In the genomic region with DNA sequence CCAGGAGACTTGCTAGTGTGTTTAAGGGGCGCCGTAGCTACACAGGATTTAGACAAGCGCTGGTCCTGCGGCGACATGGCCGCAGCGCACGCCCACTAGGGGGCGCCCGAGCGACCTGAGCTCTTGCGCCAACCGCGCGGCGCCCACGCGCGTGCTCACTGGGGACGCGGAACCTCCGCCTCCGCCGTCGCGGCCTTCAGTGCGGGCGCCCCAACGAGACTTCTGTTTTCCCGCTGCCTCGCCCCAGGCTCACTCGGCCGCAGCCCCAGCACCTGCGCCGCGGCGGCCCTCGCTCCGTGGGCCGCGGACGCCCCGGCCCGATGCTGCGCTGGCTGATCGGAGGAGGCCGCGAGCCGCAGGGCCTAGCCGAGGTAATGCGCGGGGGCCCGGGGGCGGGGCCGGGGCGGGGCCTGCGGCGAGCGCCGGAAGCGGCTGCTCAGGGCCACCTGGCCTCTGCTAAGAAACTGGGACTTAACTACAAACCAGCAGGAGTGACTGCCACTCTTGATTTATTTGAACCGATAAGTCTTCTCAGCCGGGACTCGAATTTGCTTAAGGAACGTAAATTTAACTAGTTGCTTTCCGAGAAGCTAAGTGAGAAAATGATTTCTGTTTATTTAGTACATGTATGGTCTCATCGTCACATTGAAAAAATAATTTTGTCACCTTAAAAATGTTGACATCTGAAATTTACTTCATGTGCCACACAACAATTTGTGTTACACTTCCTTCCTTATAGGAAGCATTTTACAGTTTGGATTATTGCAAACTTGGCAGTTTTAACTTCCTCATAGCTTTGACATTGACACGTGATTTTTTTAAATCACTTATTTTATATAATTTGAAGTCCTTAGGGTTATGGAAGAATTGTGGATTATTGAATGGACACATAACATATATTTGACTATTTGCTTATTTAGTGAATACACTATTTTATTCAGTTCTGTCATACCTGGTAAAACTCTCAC, we compare ENCODE assay signal across 8 mouse cellular contexts. TPM values are rescaled to one million over a fixed set of nuclear protein-coding genes. Genes with fewer than 3 reads are reported as not detected.
DNase-seq lines count a peak whose midpoint lies in the region; ATAC-seq and TF ChIP-seq lines count a peak whose summit lies in the region.

Wdr41 (plus strand) TSS at position 126 of the 968 bp plus-strand sequence.

- peaks cover 15% of the 10 kb centered on the region for H3K27me3 ChIP-seq in megakaryocyte, embryonic 14.5 days (replicated peaks)

- H3K9me3 ChIP-seq in megakaryocyte, embryonic 14.5 days: peaks cover 6% of the 10 kb centered on the region

- peak; percentile 16; the same call in 1 of the 2 replicates for TF ChIP-seq POLR2A in cortical plate, adult 2 months (IDR thresholded peaks at IDR 0.05; ENCODE audit: extremely low read depth, insufficient read depth, low read length)

- H3K36me3 ChIP-seq in megakaryocyte, embryonic 14.5 days (replicated peaks; ENCODE audit: low read length): peaks cover 9% of the 10 kb centered on the region

- peak; percentile 54; the same call in 1 of the 2 replicates for TF ChIP-seq CTCF in cortical plate, adult 2 months (IDR thresholded peaks at IDR 0.05; ENCODE audit: extremely low read depth, insufficient read depth, low read length)

- peak; percentile 86 for ATAC-seq in activated CD4-positive, CD25-positive, alpha-beta regulatory T cell, adult 4 months

- no peaks in the 10 kb centered on the region for H3K4me1 ChIP-seq in cortical plate, adult 2 months (ENCODE audit: control insufficient read depth, insufficient read depth, low read length)
- peaks cover 26% of the 10 kb centered on the region for H3K4me1 ChIP-seq in megakaryocyte, embryonic 14.5 days

- DNase-seq in gastrocnemius, adult 8-10 months (ENCODE audit: low spot score in 2 of 2): peak; percentile 86 to 91
- DNase-seq in hindlimb bud, embryonic 11.5 days (ENCODE audit: extremely low spot score, low read depth, low spot score): peak; percentile 83
- DNase-seq in left cerebral cortex, adult 8-10 months (ENCODE audit: low spot score in 2 of 2): peak; percentile 88 to 91
- peak; percentile 93 to 94 for DNase-seq in right cerebral cortex, postnatal 10 days (ENCODE audit: low spot score in 2 of 2)
- peak; percentile 93 for DNase-seq in urinary bladder, postnatal 25 days (ENCODE audit: low spot score)

- peak within 1 kb of the TSS; percentile 97 for H3K27ac ChIP-seq in cortical plate, adult 2 months (ENCODE audit: insufficient read depth, low read length)

- H3K4me3 ChIP-seq in cortical plate, adult 2 months (ENCODE audit: insufficient read depth, low read length): peak within 1 kb of the TSS; percentile 35
- peak within 1 kb of the TSS; percentile 93 for H3K4me3 ChIP-seq in megakaryocyte, embryonic 14.5 days (replicated peaks)

RNA-seq across cellular contexts. Expression of gene Wdr41, which starts in this region (rescaled TPM):
- polyA plus RNA-seq in activated CD4-positive, CD25-positive, alpha-beta regulatory T cell, adult 4 months (2017; shearing (Covaris generic)): 1 to 10 TPM; 3.7 to 4.1 TPM
- 24.8 and 25.1 TPM in 2 replicates for polyA plus RNA-seq in cortical plate, adult 2 months (2012; rRNA removed)
- total RNA-seq in gastrocnemius, adult 8-10 months (2022): 10 to 100 TPM; 16.1 to 17.6 (median 17.4) TPM
- total RNA-seq in left cerebral cortex, adult 8-10 months (2022): 10 to 100 TPM; 17.5 to 22.8 (median 21.4) TPM
- polyA plus RNA-seq in megakaryocyte, embryonic 14.5 days (2012; ENCODE audit: insufficient read depth, low replicate concordance): 2.2 and 3.6 TPM in 2 replicates

Comparison
In these comparisons a context has a peak if more than half of its experiments do, and no peak if none do; other contexts are left out.
1. Peak in every context shown above with its lines: DNase-seq, ATAC-seq, H3K4me3 ChIP-seq and H3K27ac ChIP-seq.